Mouse (Mus musculus): Measurements from ENCODE around the gene Gm21748. TPM values are rescaled to one million over a fixed set of nuclear protein-coding genes. Genes with fewer than 3 reads are reported as not detected.
"Not testable (repeated sequence)": the region's sequence is repeated elsewhere in the genome, so short reads cannot be mapped to it uniquely, and the experiment has no call there.

Gene Gm21748
- not detected in 2 replicates for polyA plus RNA-seq (2016; fragmentation: Nextera tagmentation; extraction: Ambion mirVana)

DNA sequence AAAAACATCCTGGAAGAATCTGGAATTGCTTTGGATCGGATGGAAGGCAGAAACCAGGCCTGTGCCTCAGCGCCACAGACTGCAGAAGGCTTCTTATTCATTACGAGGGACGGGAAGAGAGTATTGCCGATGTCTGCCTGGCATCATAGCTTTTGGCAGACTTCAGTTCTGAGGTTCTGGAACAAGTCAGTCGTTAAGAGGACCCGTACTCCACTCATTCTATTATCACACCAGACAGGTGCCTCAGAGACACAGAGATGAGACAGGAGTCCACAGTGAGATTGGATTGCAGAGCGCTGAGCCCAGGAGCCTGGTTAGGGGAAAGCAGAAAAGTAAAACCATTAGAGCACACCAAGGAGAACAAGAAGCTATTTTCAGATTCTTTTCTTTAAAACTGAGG, at the start of gene Gm21748:
Gm21748 (minus strand) TSS at position 101 of the 400 bp plus-strand sequence.
- H3K27ac ChIP-seq; H3K4me3 ChIP-seq; ATAC-seq (ENCODE audit: low FRiP score); H3K4me1 ChIP-seq; H3K27me3 ChIP-seq; H3K4me2 ChIP-seq (replicated peaks); H3K9me3 ChIP-seq (replicated peaks); H3K36me3 ChIP-seq; H3K9ac ChIP-seq: not testable (repeated sequence)
- WGBS: no CpG with 5 or more reads among the region's 8 CpGs

Other genes starting within 250 kb of the Gm21748 start
- gene Gm21860, start 84.4 kb downstream of the Gm21748 start, polyA plus RNA-seq (2016; fragmentation: Nextera tagmentation; extraction: Ambion mirVana): not detected in 2 replicates
- not detected in 2 replicates for gene Gm47283, start 54.4 kb downstream of the Gm21748 start, polyA plus RNA-seq (2016; fragmentation: Nextera tagmentation; extraction: Ambion mirVana)